Mouse (Mus musculus) hindbrain, embryonic 14.5 days (tissue): ENCODE data around the gene Plxna1. TPM values are rescaled to one million over a fixed set of nuclear protein-coding genes. Genes with fewer than 3 reads are reported as not detected.

Source experiments
- ATAC-seq: fragments of 200-750 bp; cut with Nextera tagmentation; 2 replicates; pipeline ENCODE4 v1.8.0; 2017; ENCODE audit warnings: moderate number of reproducible peaks, mild to moderate bottlenecking, moderate TSS enrichment, moderate library complexity; ENCODE audit not compliant: low FRiP score
- DNase-seq: peaks from one replicate; pipeline ENCODE4 v3.0.0-alpha.2; 2015; ENCODE audit warnings: low spot score
- H3K27ac ChIP-seq: fragments of 300-500 bp; sonication (generic); 2 replicates; pipeline ENCODE4 v1.5.1; 2014; ENCODE audit warnings: mild to moderate bottlenecking, moderate library complexity
- H3K27me3 ChIP-seq: fragments of 300-500 bp; sonication (generic); 2 replicates; pipeline ENCODE4 v1.6.1; 2014; ENCODE audit warnings: mild to moderate bottlenecking, low read length, mixed read lengths; ENCODE audit not compliant: control insufficient read depth, insufficient read depth
- H3K36me3 ChIP-seq: fragments of 300-500 bp; sonication (generic); replicated peaks from 2 replicates; pipeline ENCODE4 v1.6.1; 2014; ENCODE audit not compliant: control insufficient read depth, insufficient read depth
- H3K4me1 ChIP-seq: fragments of 300-500 bp; sonication (generic); replicated peaks from 2 replicates; pipeline ENCODE4 v1.6.1; 2014; ENCODE audit warnings: antibody characterized with exemption, low read length, mixed read lengths; ENCODE audit not compliant: control insufficient read depth, insufficient read depth
- H3K4me2 ChIP-seq: fragments of 300-500 bp; sonication (generic); replicated peaks from 2 replicates; pipeline ENCODE4 v1.6.1; 2014; ENCODE audit warnings: mild to moderate bottlenecking, moderate library complexity
- H3K4me3 ChIP-seq: fragments of 300-500 bp; sonication (generic); replicated peaks from 2 replicates; pipeline ENCODE4 v1.5.1; 2014; ENCODE audit warnings: mild to moderate bottlenecking, low read length
- H3K9ac ChIP-seq: fragments of 300-500 bp; sonication (generic); 2 replicates; pipeline ENCODE4 v1.6.1; 2014
- H3K9me3 ChIP-seq: fragments of 300-500 bp; sonication (generic); 2 replicates; pipeline ENCODE4 v1.6.1; 2016; ENCODE audit warnings: low read length; ENCODE audit not compliant: control insufficient read depth
- WGBS: fragments of 180-500 bp; shearing (Covaris S2); extraction: QIAGEN DNeasy Blood & Tissue Kit; methylation state at CpG from one replicate; pipeline ENCODE4 v1.1.7; 2014; 5-methylcytosine and 5-hydroxymethylcytosine counted together
- polyA plus RNA-seq: library from polyadenylated mRNA; unstranded; fragments of >200 nt; fragmentation: Nextera tagmentation; extraction: Ambion mirVana; gene quantifications from 2 replicates; pipeline ENCODE4 v1.2.1, GENCODE M21; 2014

The Plxna1 gene
- polyA plus RNA-seq, 1 experiment from 2014 or later, result 47.3 TPM

DNA sequence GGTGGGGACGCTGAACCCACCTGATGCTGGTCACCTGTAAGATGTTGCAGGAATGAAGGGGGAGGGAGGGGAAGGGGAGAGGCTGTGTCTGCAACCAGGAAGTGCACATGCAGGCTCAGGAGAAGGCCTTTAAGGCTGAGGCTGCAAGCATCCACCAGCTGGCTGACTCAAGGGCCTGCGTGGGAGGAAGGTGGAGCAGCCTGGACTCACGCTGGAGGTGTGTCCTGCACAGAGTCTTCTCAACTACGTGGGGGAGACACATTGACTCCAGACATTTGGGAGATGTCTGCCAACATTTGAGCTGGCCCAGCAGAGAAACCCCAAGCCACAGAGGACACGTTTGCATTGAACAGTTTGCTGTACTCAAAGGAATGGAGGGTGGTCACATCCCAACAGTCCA lies 79.8 kb downstream of the Plxna1 start:
- ATAC-seq (no peak), DNase-seq (no peak)
- WGBS, result 62% methylated on average over 5 of the region's 5 CpGs
- Histone ChIP-seq H3K27ac (no peak overlapping the region), H3K27me3 (no peaks in the 10 kb centered on the region), H3K9me3 (no peaks in the 10 kb centered on the region), H3K4me3 (no peak overlapping the region), H3K36me3 (no peaks in the 10 kb centered on the region), H3K4me1 (peaks cover 25% of the 10 kb centered on the region), H3K9ac (no peak overlapping the region), H3K4me2 (no peak overlapping the region)

DNA sequence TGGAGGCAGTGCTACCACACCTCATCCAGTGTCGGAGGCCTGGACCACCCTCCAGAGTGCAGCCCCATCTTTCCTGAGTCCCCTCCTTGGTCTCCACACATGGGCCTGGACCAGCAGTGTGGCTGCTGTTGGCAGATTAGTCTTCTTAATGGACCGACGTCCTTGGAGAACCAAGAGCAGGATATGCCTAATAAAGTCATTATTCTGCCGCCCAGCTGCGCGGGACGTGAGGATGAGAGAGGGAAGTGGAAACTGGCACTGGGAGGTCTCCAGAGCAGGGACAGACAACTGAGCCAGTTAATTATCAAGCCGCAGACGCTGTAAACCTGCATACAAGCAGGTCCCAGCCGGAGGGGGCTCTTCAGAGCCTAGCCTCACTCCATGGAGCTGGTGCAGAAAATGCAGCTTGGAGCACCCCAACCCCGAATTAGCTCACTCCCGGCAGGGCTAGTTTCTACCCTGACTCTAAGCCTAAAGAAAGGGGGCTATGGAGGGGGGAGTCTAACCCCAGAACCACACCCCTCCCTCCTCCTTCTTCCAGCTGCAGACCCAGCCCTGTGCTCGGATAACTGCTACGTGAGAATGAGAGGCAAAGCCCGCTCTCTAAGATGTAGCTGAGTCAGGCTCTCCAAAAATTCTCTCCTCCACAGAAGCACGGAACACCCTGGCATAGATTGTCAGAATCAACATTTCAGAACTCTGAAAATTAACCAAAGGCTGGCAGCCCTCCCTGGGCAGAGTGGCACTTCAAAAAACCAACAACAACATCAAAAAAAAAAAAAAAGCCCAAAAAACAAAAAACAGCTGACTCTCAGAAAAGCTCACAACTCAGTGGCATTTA lies 80.7 kb downstream of the Plxna1 start:
- Histone ChIP-seq H3K27ac (no peak overlapping the region; the same call in 1 of the 2 replicates), H3K27me3 (no peaks in the 10 kb centered on the region), H3K36me3 (no peaks in the 10 kb centered on the region), H3K4me2 (peak overlapping the region; percentile 32), H3K9ac (no peak overlapping the region), H3K4me1 (peaks cover 21% of the 10 kb centered on the region), H3K4me3 (no peak overlapping the region), H3K9me3 (no peaks in the 10 kb centered on the region)
- 17% methylated on average over 16 of the region's 16 CpGs for WGBS
- ATAC-seq (peak; percentile 53; the same call in 1 of the 2 replicates), DNase-seq (peak; percentile 42)

DNA sequence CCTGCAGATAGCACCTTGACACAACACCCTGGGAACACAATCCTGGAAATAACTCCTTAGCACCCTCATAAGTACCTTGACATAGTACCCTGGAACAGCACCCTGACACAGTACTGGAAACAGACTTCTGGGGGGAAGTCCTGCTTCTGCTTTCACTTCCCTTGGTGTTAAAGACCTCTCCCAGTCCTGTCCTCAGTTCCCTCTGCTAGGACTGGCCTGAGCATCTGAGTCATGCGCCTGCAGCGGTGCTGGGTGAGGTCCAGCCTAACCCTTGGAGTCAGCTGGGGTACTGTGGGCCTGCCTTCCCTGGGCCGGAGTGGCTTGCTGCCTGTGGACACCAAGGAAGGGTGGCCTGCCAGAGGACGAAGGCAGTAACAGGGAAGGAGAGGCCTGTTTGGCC lies 81.9 kb downstream of the Plxna1 start:
- Histone ChIP-seq H3K36me3 (no peaks in the 10 kb centered on the region), H3K27ac (no peak overlapping the region), H3K4me1 (peaks cover 17% of the 10 kb centered on the region), H3K9ac (no peak overlapping the region), H3K9me3 (no peaks in the 10 kb centered on the region), H3K27me3 (no peaks in the 10 kb centered on the region), H3K4me2 (no peak overlapping the region), H3K4me3 (no peak overlapping the region)
- 86% methylated on average over 4 of the region's 4 CpGs for WGBS
- ATAC-seq (no peak), DNase-seq (no peak)

DNA sequence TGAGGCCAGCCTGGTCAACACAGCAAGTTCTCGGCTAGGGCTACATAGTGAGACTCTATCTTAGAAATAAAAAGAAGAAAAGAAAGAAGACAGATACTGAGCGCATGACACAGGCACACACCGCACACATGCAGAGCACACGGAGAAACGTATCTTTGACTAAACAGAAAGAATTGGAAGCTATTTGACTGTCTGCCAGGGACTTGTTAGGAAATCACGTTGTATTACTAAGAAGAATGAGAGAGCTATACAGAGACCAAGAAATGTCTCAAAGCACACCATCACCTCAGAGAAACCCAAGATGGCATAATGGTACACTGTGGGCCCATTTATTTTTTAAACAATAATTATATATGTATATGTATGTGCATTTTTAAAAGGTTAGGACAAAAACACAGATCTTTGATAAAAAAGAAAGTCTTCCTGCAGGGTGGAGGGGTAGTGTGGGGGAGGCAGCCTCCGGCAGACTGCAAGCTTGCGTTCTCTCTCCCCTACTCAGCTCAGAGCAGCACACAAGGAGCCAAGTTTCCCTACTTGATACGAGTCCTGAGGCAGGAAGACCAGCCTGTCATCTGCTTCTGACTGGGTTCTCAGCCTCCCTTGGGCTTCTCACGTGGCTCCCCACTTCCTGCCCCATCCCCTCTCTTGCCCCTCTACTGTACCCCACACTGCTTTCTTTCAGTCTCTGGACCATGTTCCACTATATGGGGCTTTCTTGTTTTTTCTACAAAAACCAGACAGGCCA lies 90.5 kb downstream of the Plxna1 start:
- Histone ChIP-seq H3K4me1 (peaks cover 3% of the 10 kb centered on the region; the same call in 1 of the 2 replicates), H3K9ac (no peak overlapping the region), H3K36me3 (no peaks in the 10 kb centered on the region), H3K27me3 (no peaks in the 10 kb centered on the region), H3K9me3 (no peaks in the 10 kb centered on the region), H3K4me2 (no peak overlapping the region), H3K4me3 (no peak overlapping the region), H3K27ac (no peak overlapping the region)
- WGBS, result 68% methylated on average over 10 of the region's 10 CpGs
- ATAC-seq (no peak), DNase-seq (no peak)

- no peaks in the 10 kb centered on the region for H3K9me3 ChIP-seq
- H3K27ac ChIP-seq, result 0 out of 2 replicates have a peak overlapping the region, but pooled peaks have one; percentile 7
- no peak overlapping the region for H3K4me2 ChIP-seq
- H3K36me3 ChIP-seq, result no peaks in the 10 kb centered on the region
- DNase-seq (no peak), ATAC-seq (no peak)
- no peaks in the 10 kb centered on the region for H3K27me3 ChIP-seq
- H3K4me1 ChIP-seq, result peaks cover 3% of the 10 kb centered on the region; the same call in 1 of the 2 replicates
- H3K9ac ChIP-seq, result no peak overlapping the region
- WGBS, result 63% methylated on average over 5 of the region's 5 CpGs
- H3K4me3 ChIP-seq, result no peak overlapping the region
Observed at GRCm38 (mm10) chr6:89267181-89267580, 95.2 kb downstream of the Plxna1 start.

Other genes starting within 250 kb of the Plxna1 start
- gene Chchd6, start 233.0 kb upstream of the Plxna1 start, polyA plus RNA-seq, result 175 and 176 TPM in 2 replicates